Mouse (Mus musculus) thymus, adult 2 months (tissue): ENCODE measurements around the gene Ccdc70.

Experiments used
- CTCF ChIP-seq: fragments of 200-500 bp; IDR thresholded peaks from 2 replicates; pipeline ENCODE4 v1.5.1; 2012; ENCODE audit warnings: mild to moderate bottlenecking, control low read depth, low read length, moderate library complexity, borderline replicate concordance; ENCODE audit not compliant: control insufficient read depth, poor library complexity, insufficient read depth; ENCODE audit errors: extremely low read depth
- POLR2A ChIP-seq: fragments of 200-500 bp; IDR thresholded peaks from 2 replicates; pipeline ENCODE4 v1.6.1; 2012; ENCODE audit warnings: mild to moderate bottlenecking, low read length, control low read depth, moderate library complexity; ENCODE audit not compliant: control insufficient read depth, poor library complexity, insufficient read depth; ENCODE audit errors: extremely low read depth

DNA sequence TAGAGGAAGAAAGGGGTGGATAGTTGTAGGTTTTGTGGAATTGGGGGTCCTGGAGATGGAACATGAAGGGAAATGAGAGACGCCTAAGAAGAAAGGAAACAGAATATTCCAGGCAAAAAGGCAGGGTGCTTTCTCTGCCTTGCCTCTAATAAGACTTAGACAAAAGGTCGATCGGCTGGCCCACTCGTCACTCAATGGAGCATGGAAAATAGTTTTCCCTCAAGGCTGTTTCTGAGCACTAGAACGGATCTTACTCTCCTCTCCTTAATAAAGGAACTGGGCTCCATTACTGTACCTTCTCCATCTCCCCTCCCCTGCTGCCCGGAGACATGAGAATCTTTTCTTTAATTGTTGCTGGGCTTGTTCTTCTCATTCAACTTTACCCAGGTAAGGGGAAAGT lies 23.1 kb upstream of the Ccdc70 start, which contains the start of gene Defb13:
- TF ChIP-seq POLR2A, result no peak
- TF ChIP-seq CTCF, result no peak
